Mouse (Mus musculus): ENCODE data around the gene Gm42669. TPM values are rescaled to one million over a fixed set of nuclear protein-coding genes. Genes with fewer than 3 reads are reported as not detected.

Gm42669 gene
- total RNA-seq, 2 experiments from 2014 or later = 0.32 to 0.48 TPM

DNA sequence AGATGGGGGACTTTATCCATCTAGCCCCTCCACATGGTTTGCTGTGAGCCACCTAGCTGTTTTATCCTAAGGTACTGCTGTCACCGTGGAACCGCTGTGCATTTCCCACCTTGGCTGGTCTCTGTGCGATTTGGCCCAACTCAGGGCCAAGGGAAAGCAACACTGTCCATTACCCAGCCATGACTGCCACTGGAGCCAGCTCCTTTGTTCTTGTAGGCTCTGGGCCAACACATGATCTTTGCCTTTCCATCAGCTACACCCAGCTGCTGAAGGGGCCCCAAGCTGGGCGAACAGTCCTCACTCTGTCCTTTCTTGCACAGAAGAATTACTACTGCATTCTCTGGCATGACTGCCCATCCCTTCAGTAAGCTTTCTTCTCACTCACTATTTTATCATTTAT, 11.2 kb downstream of the Gm42669 start:
- DNase-seq = peak; percentile 32
- intact Hi-C loops (cut with DNase I) = no loop called here

- intact Hi-C loops (cut with DNase I) = no loop called here
Observed at GRCm38 (mm10) chr5:107521386-107521785, 14.0 kb downstream of the Gm42669 start.

GRCm38 (mm10) chr5:107521897-107522296, 14.5 kb downstream of the Gm42669 start:
- DNase-seq = no peak
- intact Hi-C loops (cut with DNase I) = no loop called here

More at GRCm38 (mm10) chr5:107521386-107521785, 14.0 kb downstream of the Gm42669 start:
- no peak for DNase-seq

GRCm38 (mm10) chr5:107524281-107524680, 16.9 kb downstream of the Gm42669 start:
- no peak for DNase-seq
- intact Hi-C loops (cut with DNase I) = no loop called here

GRCm38 (mm10) chr5:107528856-107529255, 21.4 kb downstream of the Gm42669 start:
- no peak for DNase-seq
- intact Hi-C loops (cut with DNase I) = no loop called here

GRCm38 (mm10) chr5:107533590-107533989, 26.2 kb downstream of the Gm42669 start:
- no peak for DNase-seq
- intact Hi-C loops (cut with DNase I) = no loop called here

DNA sequence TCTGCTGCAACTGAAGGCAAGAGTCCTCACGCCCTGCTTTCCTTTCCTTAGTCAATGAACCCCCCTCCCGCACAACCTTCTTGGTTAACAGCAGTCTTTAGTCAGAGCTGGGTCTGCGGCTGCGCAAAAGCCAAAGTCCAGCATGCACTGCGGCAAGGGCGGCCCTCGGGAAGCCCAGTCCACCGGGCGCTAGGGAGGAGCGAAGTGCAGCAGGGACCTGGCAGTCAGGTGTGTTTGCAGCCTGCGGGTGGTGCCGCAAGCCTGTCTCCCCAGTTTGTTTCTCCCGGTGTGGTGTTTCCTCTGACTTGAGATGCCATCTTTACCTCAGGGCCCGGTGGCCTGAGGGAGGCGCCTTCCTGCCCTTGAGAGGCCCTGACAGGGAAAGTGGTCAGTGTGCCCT, 27.2 kb downstream of the Gm42669 start, which contains the start of gene 1700028K03Rik:
Gene 1700028K03Rik, plus strand, starts transcription at position 129 of the 400 bp plus-strand sequence.
- DNase-seq = no peak
- intact Hi-C loops (cut with DNase I) = no loop called here

DNA sequence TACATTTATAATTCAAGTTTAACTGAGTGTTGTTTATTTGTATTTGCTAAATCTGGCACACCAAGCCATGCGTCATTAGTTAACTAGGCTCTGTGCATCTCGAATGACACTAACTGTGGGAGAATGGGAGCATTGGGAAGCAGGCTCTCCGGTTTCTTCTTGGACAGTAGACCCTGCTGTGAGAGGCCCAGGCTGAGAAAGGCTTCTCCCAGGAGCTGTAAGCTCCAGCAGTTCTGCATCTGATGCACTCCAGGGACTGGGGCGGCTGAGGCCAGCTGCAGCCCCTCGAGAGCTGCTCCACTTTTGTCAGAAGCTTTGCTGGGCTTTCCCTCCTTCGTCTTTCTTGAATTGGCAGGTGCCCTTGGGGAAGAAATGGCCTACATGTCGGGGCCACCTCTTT, 34.3 kb downstream of the Gm42669 start:
- intact Hi-C loops (cut with DNase I) = no loop called here
- no peak for DNase-seq

- intact Hi-C loops (cut with DNase I) = no loop called here
- no peak for DNase-seq
Observed at GRCm38 (mm10) chr5:107545927-107546326, 38.5 kb downstream of the Gm42669 start.

- DNase-seq = no peak
- intact Hi-C loops (cut with DNase I) = no loop called here
Observed at GRCm38 (mm10) chr5:107547955-107548354, 40.5 kb downstream of the Gm42669 start.

DNA sequence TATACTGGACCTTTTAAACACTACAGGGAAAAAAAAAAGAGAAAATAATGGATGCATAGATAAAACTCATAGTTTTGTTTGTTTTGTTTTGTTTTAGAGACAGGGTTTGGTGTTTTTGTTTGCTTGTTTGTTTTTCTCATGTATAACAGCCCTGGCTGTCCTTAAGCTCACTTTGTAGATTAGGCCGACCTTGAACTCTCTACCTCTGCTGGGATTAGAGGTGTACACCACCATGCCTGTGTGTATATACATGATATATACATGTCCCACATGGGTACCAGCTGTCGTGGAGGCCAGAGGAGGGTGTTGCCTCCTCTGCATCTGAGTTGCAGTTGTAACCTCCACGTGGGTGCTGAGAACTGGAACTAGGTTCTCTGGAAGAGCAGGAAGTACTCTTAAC, 41.0 kb downstream of the Gm42669 start:
- DNase-seq = no peak
- intact Hi-C loops (cut with DNase I) = no loop called here

DNA sequence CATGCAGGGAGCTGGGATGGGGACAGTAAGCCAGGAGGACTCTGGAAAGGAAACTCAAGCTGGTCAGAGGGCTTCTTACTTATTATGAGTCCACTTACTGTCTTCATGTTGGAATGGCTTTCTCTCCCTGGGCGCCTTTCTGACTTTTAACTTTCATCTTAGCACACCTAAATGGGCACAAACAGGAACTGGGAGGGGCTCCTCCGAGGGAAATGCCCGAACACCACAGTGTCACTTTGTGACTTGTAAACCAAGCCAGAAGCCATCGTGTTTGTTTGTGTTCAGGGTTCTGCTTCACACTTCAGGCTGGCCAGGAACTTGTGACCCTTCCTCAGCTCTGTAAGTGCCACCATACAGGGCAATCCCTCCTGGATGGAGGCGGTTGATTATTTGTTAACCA, 46.9 kb downstream of the Gm42669 start:
- intact Hi-C loops (cut with DNase I) = no loop called here
- no peak for DNase-seq

DNA sequence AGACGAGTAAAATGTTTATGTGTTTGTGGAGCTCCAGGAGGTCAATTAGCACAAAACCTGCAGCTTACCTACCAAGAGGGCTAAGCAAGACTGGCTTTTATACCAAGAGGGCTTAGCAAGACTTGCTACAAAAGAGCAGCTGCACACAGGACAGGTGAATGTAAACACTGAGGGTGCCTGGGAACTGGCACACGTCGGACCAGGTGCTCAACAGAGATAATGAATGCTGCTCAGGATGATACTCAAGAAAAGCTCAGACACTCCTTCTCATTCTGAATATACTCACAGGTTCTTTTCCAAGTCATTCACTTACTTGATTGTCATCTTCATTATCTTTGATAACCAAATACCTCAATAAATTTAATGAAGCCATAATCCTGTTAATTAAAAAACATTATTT, 49.5 kb downstream of the Gm42669 start:
- intact Hi-C loops (cut with DNase I) = no loop called here
- DNase-seq = no peak

DNA sequence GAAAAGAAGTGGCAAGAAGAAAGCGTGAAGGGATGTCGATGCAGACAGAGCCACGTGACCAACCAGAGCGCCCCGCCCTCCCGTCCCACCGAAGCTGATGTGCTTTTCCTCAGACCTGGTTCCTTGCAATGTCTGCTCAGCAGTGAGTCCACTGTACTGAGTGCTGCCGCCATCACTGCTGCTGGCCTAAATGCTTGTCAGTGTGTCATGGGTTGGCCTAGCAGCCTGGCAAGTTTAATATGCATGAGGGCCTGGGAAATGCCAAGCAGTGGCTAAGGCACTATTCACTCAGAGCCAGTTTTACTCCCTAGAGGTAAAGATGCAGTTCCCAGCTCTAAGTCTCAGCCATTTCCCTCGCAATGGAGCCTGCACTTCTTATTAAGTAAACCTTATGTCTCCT, 61.7 kb downstream of the Gm42669 start:
- DNase-seq = no peak
- intact Hi-C loops (cut with DNase I) = no loop called here

- peak; percentile 85 for DNase-seq
- intact Hi-C loops (cut with DNase I) = no loop called here
Observed at GRCm38 (mm10) chr5:107597301-107598077, 90.1 kb downstream of the Gm42669 start, which contains the start of the genes Rpap2 and Glmn. Rpap2 (plus strand) TSS chr5:107597373. Glmn (minus strand) TSS chr5:107597888.

- intact Hi-C loops (cut with DNase I) = no loop called here
- DNase-seq = no peak
Observed at GRCm38 (mm10) chr5:107598380-107598779, 91.0 kb downstream of the Gm42669 start.

GRCm38 (mm10) chr5:107611224-107611623, 103.8 kb downstream of the Gm42669 start:
- intact Hi-C loops (cut with DNase I) = loop anchor here (5.0 to 10.0 kb wide), 2 partner anchors 166 to 294 kb away; partner anchors contain the start of gene Rpl5
- peak; percentile 50 for DNase-seq

GRCm38 (mm10) chr5:107617986-107618385, 110.6 kb downstream of the Gm42669 start:
- DNase-seq = no peak
- intact Hi-C loops (cut with DNase I) = loop anchor here (10.0 kb wide), 1 partner anchor 287 kb away; the partner anchor contains the start of gene Rpl5

- no peak for DNase-seq
Observed at GRCm38 (mm10) chr5:107621327-107621726, 113.9 kb downstream of the Gm42669 start.

More at GRCm38 (mm10) chr5:107621327-107621726, 113.9 kb downstream of the Gm42669 start:
- intact Hi-C loops (cut with DNase I) = no loop called here
